Mouse (Mus musculus) lung, adult 2 months (tissue): ENCODE results near the gene Gnat2. TPM values are rescaled to one million over a fixed set of nuclear protein-coding genes. Genes with fewer than 3 reads are reported as not detected.

Experiments used
- DNase-seq: peaks from one replicate; pipeline ENCODE4 v3.0.0; 2022
- H3K4me1 ChIP-seq: fragments of 200-500 bp; 2 replicates; pipeline ENCODE4 v1.6.1; 2011; ENCODE audit warnings: low read length; ENCODE audit not compliant: control insufficient read depth, insufficient read depth
- H3K4me3 ChIP-seq: fragments of 200-500 bp; replicated peaks from 2 replicates; pipeline ENCODE3; 2011; ENCODE audit warnings: low read depth, mild to moderate bottlenecking, control low read depth, low read length; ENCODE audit errors: extremely low read depth
- CTCF ChIP-seq: fragments of 200-500 bp; IDR thresholded peaks from 2 replicates; pipeline ENCODE4 v1.5.1; 2011; ENCODE audit warnings: mild to moderate bottlenecking, low read length, control low read depth; ENCODE audit not compliant: insufficient read depth
- POLR2A ChIP-seq: fragments of 200-500 bp; IDR thresholded peaks from 2 replicates; pipeline ENCODE4 v1.6.1; 2011; ENCODE audit warnings: low read depth, mild to moderate bottlenecking, control low read depth, low read length, borderline replicate concordance; ENCODE audit errors: extremely low read depth
- WGBS: fragments of 180-500 bp; shearing (Covaris S2); methylation state at CpG from one replicate; pipeline ENCODE4 v1.1.7; 2018; 5-methylcytosine and 5-hydroxymethylcytosine counted together
- polyA plus RNA-seq: library from polyadenylated mRNA; depleted of rRNA; stranded (reverse); fragments of >200 nt; gene quantifications from 2 replicates; pipeline ENCODE4 v1.2.3, GENCODE M21; 2012

The Gnat2 gene
- polyA plus RNA-seq, 1 experiment: not detected

DNA sequence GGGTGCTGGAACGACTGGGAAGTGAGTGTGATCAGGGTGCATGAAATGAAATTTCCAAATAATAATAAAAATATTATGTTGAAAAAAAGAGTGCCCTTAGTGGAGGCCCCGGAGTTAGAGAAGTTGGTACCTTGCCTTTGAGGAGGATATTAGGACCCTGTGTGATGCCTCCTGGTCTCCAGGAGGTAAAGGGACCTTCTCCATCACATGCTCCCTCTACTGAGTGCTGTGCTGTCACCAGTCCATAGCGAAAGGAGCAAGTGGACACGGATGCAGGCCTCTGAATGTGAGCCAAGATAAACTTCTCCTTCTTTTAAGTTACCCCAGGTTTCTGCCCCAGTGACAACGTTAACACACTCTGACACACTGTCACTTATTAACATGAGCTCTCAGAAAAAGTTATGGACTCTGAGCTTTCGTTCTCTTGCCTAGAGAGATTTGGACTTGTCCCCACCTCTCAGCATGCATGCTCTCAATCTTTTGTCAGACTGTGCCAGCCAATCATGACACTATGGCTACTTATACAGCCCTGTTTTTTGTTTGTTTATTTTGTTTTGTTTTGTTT is 25.1 kb upstream of the Gnat2 start:
- no peak for DNase-seq
- WGBS: 56% methylated on average over 6 of the region's 6 CpGs
- TF ChIP-seq POLR2A (no peak), CTCF (no peak)

DNA sequence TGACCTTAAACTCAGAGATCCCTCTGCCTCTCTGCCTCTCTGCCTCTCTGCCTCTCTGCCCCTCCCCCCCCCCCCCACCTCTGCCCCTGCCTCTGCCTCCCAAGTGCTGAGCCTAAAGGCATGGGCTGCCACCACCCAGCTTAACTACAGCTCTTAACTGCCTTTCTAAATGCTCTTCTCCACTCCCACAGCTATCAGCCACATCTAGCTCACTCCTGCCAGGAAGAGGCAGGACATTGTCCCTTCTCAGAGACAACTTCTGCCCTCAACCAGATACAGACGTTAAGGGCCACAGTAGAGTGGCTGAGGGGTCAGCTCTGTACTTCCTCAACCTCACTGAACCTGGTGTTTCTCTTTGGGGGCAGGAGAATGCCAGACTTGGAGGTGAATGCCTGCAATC is 23.8 kb upstream of the Gnat2 start:
- TF ChIP-seq POLR2A (no peak), CTCF (no peak)
- no peaks in the 10 kb centered on the region for H3K4me1 ChIP-seq
- DNase-seq: no peak
- no peak overlapping the region for H3K4me3 ChIP-seq
- 10% methylated on average over 1 of the region's 1 CpGs for WGBS

More for the DNA sequence above, 25.1 kb upstream of the Gnat2 start:
- no peaks in the 10 kb centered on the region for H3K4me1 ChIP-seq
- H3K4me3 ChIP-seq: no peak overlapping the region

DNA sequence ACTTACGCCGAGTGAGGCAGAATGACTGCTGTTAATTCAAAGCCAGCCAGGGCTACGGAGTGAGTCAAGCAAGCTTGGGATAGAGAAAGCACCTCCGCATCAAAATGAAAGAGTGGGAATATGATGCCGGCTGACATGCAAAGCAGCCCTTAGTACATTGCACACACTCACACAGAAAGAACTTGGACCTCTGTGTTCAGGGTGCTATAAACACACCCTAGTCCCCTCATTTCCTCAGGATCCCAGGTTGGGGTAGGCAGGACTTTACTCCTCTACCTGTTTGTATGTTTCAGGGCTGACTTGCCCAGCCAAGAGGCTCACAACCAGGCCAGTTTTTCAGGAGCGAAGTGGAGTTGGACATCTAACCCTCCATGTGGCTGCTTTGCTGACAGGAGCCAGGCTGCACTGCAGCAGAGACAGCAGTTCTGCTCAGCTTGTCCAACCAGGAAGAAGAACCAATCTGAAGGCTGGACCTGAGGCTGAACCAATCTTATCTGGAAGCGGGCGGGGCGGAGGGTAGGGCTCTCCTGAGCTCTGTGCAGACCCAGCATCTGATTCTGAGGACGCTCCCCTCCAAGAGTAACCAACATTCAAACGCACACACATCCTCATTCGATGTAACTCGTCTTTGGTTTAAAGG is 23.2 kb upstream of the Gnat2 start:
- no peak for DNase-seq
- TF ChIP-seq CTCF: no peak
- no peak for TF ChIP-seq POLR2A
- 65% methylated on average over 13 of the region's 13 CpGs for whole genome bisulfite sequencing
- Histone ChIP-seq H3K4me1 (no peaks in the 10 kb centered on the region), H3K4me3 (no peak overlapping the region)

DNA sequence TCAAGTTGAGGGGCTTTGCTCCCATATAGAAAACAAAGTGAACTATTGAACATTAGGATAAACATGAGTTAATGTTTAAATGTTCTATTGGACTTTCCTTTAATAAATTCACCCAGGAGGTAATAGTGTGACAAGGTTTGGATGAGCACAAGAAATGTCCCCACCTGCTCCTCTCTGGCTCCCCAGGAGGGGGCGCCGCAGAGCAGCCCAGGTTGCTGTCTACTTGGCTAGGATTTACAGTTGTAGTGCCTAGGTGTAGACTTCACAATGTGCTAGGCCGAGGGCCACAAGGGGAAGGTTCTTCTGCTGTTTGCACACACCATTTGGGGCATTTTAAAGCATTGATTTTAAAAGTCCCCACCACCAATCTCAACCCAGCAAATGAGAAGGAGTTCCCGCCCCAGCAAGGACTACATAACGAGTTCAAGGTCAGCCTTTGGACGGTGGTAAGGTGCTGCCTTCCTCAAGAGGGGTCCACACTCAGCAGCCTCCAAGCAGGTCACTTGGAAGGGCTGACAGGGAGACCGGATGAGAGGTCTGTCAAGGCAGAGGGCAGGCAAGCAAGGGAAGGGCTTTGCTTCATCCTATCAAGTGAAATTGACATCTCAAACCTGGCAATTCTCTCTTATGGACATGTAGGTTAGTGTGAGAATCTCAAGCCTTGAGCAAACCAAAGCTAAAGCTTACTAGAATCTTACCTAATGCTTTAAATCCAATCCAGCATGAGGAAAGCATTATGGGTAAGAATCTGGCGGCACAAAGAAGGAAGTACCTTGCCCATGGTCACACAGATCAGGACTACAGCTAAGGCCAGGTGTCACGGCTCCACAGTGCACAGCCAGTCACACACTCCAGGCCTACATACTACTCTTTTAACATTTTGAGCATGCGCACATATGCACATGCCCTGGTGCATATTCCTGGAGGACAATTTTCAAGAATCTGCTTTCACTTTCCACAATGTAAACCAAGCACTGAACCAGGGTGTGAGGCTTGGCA is 22.0 kb upstream of the Gnat2 start:
- Histone ChIP-seq H3K4me1 (no peaks in the 10 kb centered on the region), H3K4me3 (no peak overlapping the region)
- TF ChIP-seq CTCF: peak; percentile 77
- no peak for TF ChIP-seq POLR2A
- whole genome bisulfite sequencing: 56% methylated on average over 10 of the region's 10 CpGs
- DNase-seq: peak; percentile 75

DNA sequence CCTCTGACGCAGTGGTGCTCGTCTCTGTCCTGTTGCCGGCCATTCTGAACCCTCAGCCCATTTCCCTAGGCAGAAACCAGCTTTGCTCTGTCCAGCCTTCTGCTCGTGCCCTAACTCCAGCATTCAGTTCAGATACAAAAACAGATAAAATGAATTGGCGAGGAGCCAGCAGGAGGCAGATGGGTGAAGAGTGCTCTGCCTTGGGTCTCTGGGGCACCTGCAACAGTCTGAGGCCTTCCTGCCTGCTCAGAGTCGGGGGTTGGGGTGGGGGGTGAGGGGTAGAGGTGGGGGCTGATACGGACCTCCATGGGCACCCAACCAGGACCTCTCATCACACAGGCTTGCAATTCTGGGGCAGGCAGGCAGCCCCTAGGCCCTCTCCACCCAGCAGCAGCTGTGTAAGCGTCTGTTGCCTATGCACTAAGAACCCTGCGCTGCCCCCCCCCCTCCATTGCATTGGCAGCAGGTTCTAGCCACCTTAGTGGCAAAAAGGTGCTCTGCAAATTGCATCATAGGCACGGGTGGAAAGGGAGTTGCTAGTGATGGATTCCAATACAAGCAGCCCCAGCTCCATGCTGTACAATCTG is 19.5 kb upstream of the Gnat2 start:
- Histone ChIP-seq H3K4me3 (no peak overlapping the region), H3K4me1 (no peaks in the 10 kb centered on the region)
- no peak for DNase-seq
- WGBS: 74% methylated on average over 10 of the region's 10 CpGs
- TF ChIP-seq POLR2A (no peak), CTCF (no peak)

DNA sequence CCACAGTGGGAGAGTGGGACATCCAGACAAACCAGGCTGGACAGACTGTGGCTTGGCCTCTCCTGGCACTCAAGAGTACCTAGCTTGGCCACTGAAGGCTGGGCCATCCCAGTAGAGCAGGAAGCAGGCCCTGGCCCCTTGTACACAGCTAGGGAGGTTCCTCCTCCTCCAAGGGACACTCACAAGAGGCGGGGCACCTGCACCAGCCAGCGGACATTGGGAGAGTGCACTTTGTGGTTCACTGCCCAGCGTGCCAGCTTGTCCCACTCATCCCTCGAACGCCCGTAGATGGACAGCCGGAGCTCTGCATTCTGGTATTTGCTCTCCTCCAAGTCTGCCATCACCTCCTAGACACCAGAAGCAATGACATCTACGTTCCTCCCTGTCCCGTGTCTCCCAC is 15.8 kb upstream of the Gnat2 start:
- Histone ChIP-seq H3K4me3 (no peak overlapping the region), H3K4me1 (no peaks in the 10 kb centered on the region)
- no peak for DNase-seq
- 83% methylated on average over 9 of the region's 9 CpGs for WGBS
- TF ChIP-seq POLR2A (no peak), CTCF (no peak)

DNA sequence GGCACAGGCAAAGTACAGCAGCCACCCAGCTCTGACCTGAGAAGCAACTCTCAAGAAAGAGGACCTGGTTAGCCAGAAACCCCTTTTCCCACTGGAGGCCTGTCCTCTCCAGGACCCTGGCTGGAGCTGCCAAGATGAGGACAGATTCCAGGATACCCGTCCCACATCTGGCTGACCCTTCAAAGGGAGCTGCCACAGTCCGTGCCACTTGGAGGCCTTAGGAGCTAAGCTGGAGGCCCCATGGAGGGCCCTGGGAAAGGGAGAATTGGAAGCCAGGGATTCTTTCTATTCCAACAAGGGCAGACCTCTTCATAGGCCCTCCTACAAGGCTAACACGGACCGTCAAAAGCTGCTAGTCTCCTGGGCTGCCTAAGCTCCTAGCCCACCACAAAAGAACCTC is 10.9 kb upstream of the Gnat2 start:
- DNase-seq: no peak
- 53% methylated on average over 4 of the region's 4 CpGs for WGBS
- Histone ChIP-seq H3K4me1 (peaks cover 5% of the 10 kb centered on the region; the same call in 1 of the 2 replicates), H3K4me3 (no peak overlapping the region)
- TF ChIP-seq POLR2A (no peak), CTCF (no peak)

DNA sequence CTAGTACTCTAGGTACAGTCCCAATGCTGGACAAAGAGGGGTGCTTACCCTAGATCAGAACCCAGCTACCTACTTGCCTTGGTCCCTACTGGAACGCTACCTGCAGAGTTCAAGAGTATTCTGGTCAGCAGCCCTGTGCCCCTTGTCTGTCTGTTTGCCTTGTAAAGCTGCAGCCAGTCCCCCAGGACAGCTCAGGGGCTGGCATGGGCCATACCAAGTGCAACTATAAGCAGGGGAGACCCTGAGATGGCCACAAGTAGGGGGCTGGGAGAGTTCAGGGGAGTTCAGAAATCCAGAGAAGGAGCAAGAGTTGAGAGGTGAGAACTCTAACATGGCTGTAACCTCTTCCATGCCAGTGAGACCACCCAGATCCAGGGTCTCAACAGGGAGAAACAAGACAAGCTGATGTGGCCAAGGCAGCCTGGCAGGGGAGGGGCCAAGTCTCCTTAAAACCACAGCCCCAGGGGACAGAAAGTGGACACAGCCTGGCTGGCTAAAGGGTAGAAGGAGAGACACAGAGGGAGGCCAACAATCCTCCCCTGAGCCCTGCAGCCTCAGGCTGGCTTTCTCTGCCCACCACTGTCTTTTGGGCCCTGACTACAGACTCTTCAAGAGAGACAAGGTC is 10.2 kb upstream of the Gnat2 start:
- 63% methylated on average over 1 of the region's 1 CpGs for WGBS
- no peak for DNase-seq
- peaks cover 5% of the 10 kb centered on the region; the same call in 1 of the 2 replicates for H3K4me1 ChIP-seq
- no peak overlapping the region for H3K4me3 ChIP-seq
- TF ChIP-seq POLR2A (no peak), CTCF (no peak)

DNA sequence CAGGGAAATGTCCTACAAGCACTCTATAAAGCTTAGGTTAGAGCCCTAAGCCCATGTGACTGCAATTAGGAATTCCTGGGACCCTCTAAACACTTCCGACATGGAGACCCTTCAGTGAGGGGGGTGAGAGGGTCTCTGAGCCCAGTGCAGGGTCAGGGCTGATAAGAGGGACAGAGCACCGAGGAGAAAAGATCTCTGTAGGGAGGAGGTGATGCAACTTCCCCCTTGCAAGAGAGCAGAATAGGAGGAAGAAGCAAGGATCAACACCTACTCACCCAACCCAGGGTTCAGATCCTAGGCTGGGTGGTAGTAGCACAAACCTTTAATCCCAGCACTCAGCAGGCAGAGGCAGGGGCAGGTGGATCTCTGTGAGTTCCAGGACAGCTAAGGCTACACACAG is 9.4 kb upstream of the Gnat2 start:
- Histone ChIP-seq H3K4me1 (peaks cover 5% of the 10 kb centered on the region; the same call in 1 of the 2 replicates), H3K4me3 (no peak overlapping the region)
- 32% methylated on average over 2 of the region's 2 CpGs for WGBS
- DNase-seq: no peak
- TF ChIP-seq POLR2A (no peak), CTCF (no peak)
